Mouse (Mus musculus) liver, embryonic 13.5 days (tissue): ENCODE measurements at regions not wholly inside any gene's neighbourhood (a gene's known extent, or its start where the extent isn't known, plus 50 kb on each side); places are given as distances from the start of the nearest gene placed in this dataset.

Experiments used
- ATAC-seq: fragments of 200-750 bp; cut with Nextera tagmentation; 2 replicates; pipeline ENCODE4 v1.8.0; 2017; ENCODE audit warnings: low read depth, mild to moderate bottlenecking, moderate number of reproducible peaks, moderate library complexity
- DNase-seq: peaks from one replicate; pipeline ENCODE4 v3.0.0; 2022
- H3K27ac ChIP-seq: fragments of 300-500 bp; sonication (generic); 2 replicates; pipeline ENCODE4 v1.5.1; 2015; ENCODE audit warnings: moderate library complexity, mild to moderate bottlenecking, inconsistent platforms
- H3K27me3 ChIP-seq: fragments of 300-500 bp; sonication (generic); 2 replicates; pipeline ENCODE4 v1.6.1; 2015; ENCODE audit warnings: mild to moderate bottlenecking, inconsistent platforms
- H3K36me3 ChIP-seq: fragments of 300-500 bp; sonication (generic); 2 replicates; pipeline ENCODE4 v1.6.1; 2015; ENCODE audit warnings: mild to moderate bottlenecking, inconsistent platforms
- H3K4me1 ChIP-seq: fragments of 300-500 bp; sonication (generic); replicated peaks from 2 replicates; pipeline ENCODE4 v1.6.1; 2015; ENCODE audit warnings: inconsistent platforms
- H3K4me2 ChIP-seq: fragments of 300-500 bp; sonication (generic); 2 replicates; pipeline ENCODE4 v1.6.1; 2015; ENCODE audit warnings: inconsistent platforms, mild to moderate bottlenecking, moderate library complexity
- H3K4me3 ChIP-seq: fragments of 300-500 bp; sonication (generic); replicated peaks from 2 replicates; pipeline ENCODE4 v1.5.1; 2015; ENCODE audit warnings: mild to moderate bottlenecking, inconsistent platforms
- H3K9ac ChIP-seq: fragments of 300-500 bp; sonication (generic); 2 replicates; pipeline ENCODE4 v1.6.1; 2015; ENCODE audit warnings: mild to moderate bottlenecking, inconsistent platforms
- H3K9me3 ChIP-seq: fragments of 300-500 bp; sonication (generic); replicated peaks from 2 replicates; pipeline ENCODE4 v1.6.1; 2016; ENCODE audit warnings: inconsistent platforms
- WGBS: fragments of 180-500 bp; shearing (Covaris S2); methylation state at CpG from one replicate; pipeline ENCODE4 v1.1.7; 2015; ENCODE audit not compliant: insufficient replicate concordance; 5-methylcytosine and 5-hydroxymethylcytosine counted together

DNA sequence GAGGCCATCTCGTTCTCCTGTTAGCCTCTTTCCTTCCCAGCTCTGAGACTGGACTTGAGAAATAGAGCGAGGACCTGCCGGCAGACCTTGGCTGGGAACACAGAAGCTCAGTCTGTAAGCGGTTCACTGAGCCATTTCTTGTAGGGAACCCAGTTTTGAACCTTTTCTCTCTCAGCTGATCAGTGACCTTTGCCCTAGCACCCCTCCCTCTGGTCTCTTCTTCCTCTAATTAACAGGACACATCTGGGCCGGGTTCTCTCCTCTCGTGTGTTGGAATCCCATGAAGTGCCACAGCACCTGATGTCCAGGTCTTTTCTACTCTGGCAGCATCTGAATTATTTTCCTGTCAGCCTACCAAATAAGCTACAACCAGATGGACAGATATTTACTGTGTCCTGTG is 158.5 kb downstream of the Fam43a start:
- DNase-seq (no peak), ATAC-seq (no peak)
- Histone ChIP-seq H3K9ac (no peak overlapping the region), H3K36me3 (no peaks in the 10 kb centered on the region), H3K4me3 (no peak overlapping the region), H3K27ac (no peak overlapping the region), H3K4me2 (no peak overlapping the region), H3K4me1 (no peaks in the 10 kb centered on the region), H3K27me3 (no peaks in the 10 kb centered on the region), H3K9me3 (no peaks in the 10 kb centered on the region)
- WGBS: 69% methylated on average over 6 of the region's 6 CpGs

DNA sequence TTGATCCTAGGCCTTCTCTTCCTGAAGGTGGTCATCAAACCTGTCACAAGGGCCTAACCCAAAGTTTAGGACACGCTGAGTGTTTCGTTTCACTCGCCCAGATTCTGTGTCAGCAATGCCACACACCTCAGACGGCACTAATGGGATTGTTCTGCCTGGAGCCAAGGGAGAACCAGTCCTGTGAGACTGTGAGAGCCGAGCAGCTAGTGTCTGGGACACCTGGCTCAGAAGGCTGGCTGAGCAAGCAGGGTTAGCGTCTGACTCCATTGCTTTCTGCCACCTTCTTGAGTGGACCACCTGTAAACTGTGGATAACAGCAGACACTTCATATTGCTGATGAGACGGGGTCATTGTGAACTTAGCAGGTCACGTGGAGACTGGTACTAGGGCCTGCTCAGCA is 160.0 kb downstream of the Fam43a start:
- H3K27ac ChIP-seq: no peak overlapping the region
- no peaks in the 10 kb centered on the region for H3K9me3 ChIP-seq
- 66% methylated on average over 8 of the region's 8 CpGs for WGBS
- H3K36me3 ChIP-seq: no peaks in the 10 kb centered on the region
- no peaks in the 10 kb centered on the region for H3K27me3 ChIP-seq
- H3K9ac ChIP-seq: no peak overlapping the region
- H3K4me1 ChIP-seq: no peaks in the 10 kb centered on the region
- ATAC-seq: no peak
- no peak for DNase-seq
- no peak overlapping the region for H3K4me3 ChIP-seq
- H3K4me2 ChIP-seq: no peak overlapping the region

DNA sequence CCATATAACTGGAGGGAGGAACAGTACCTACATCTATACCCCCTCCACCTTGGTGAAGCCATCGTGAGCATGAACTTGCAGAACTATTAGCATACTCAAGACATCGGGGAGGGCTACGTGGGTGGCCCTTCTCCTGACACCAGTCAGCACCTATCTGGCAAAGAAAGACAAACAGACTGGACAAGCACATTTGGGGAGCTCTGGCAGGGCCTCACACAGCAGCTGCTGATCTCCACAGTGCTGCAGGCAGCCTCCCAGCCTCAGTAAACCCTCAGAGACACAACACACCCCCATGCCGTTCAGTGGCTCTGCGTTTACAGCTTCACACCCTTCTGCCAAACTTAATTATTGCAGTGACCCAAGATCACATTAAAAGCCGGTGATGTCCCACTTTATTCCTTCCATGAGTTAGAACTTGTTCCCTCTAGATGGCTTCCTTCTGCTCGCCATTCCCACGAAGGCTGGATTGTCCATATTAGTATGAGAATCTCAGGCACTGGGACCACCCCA is 161.7 kb downstream of the Fam43a start:
- 56% methylated on average over 8 of the region's 8 CpGs for WGBS
- no peaks in the 10 kb centered on the region for H3K9me3 ChIP-seq
- H3K4me1 ChIP-seq: no peaks in the 10 kb centered on the region
- ATAC-seq (no peak), DNase-seq (no peak)
- no peaks in the 10 kb centered on the region for H3K27me3 ChIP-seq
- H3K9ac ChIP-seq: no peak overlapping the region
- H3K4me3 ChIP-seq: no peak overlapping the region
- H3K36me3 ChIP-seq: no peaks in the 10 kb centered on the region
- no peak overlapping the region for H3K4me2 ChIP-seq
- H3K27ac ChIP-seq: no peak overlapping the region

DNA sequence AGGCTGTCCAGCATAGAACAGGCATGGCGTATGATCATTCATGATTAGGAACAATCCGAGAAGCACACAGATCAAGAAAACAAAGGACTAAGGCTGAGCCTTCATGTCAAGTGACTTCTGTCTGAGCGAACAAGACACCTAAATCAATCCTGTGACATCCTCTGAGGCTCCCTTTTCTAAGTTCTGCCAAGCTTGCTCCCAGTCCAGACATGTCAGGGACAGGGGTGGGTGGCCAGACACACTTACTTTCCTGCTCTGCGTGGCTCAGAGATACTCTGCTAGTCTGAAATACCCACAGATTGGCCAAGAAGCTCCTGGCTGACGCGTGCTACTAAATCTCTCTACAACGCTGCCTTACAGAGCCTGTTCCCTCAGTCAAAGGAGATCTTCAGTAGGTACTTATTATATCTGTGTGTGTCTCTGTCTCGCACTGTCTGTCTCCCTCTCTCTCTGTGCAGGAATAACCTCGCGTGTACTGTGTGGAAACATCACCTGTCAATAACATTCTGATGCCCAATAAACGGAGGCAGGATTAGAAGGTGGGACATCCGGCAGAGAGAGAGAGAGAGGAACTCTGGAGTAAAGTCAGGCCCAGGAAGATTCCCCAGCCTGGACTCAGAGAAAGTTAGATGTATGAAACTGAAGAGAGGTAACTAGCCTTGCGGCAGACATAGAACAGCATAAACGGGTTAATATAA is 163.5 kb downstream of the Fam43a start:
- ATAC-seq: no peak
- H3K9me3 ChIP-seq: no peaks in the 10 kb centered on the region
- no peaks in the 10 kb centered on the region for H3K27me3 ChIP-seq
- no peak overlapping the region for H3K27ac ChIP-seq
- H3K36me3 ChIP-seq: no peaks in the 10 kb centered on the region
- H3K4me2 ChIP-seq: no peak overlapping the region
- WGBS: 68% methylated on average over 14 of the region's 14 CpGs
- DNase-seq: no peak
- H3K9ac ChIP-seq: no peak overlapping the region
- no peak overlapping the region for H3K4me3 ChIP-seq
- H3K4me1 ChIP-seq: no peaks in the 10 kb centered on the region

DNA sequence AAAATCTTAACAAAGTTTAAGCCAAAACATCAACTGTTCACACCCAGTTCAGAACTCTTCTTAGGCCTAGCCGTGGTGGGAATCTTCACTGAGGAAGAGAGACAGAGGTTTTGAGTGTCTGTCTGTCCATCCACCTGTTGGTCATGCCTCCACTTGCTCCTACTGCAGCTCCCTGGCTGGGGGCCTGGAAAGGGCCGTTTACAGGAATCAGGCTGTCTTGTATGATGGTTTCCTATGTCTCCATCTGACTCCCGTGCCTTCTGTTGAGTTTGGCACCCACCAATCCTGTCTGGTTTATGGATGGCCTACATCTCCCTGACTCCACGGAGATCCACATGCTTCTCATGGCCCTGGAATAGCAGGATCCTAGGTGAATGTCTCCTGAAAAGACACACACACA is 166.1 kb downstream of the Fam43a start:
- WGBS: 48% methylated on average over 4 of the region's 4 CpGs

DNA sequence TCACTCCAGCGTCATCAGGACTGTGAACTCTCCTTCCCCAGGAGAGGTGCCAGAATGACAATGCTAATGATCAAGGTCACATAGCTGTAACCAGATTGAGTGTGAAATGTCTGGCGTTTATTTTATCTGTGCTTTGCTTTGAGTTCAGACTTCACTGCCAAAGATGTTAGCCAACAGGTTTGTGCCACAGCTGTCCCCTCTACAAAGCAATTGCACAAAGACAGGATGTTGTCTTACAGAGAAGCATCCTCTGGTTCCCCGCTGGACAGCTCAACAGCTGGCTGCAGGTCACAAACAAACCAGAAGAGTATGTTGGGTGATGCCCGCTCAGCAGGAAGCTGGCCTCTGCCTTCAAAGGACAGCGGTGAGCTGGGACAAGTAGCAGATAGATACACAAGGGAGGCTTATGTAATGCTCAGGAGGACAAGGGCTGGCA is 169.5 kb downstream of the Fam43a start:
- Histone ChIP-seq H3K27ac (no peak overlapping the region), H3K36me3 (no peaks in the 10 kb centered on the region), H3K4me2 (no peak overlapping the region), H3K4me3 (no peak overlapping the region), H3K4me1 (peaks cover 4% of the 10 kb centered on the region; the same call in 1 of the 2 replicates), H3K9ac (no peak overlapping the region), H3K9me3 (no peaks in the 10 kb centered on the region), H3K27me3 (no peaks in the 10 kb centered on the region)
- 22% methylated on average over 5 of the region's 5 CpGs for WGBS
- DNase-seq: no peak
- ATAC-seq: no peak

More for the DNA sequence above, 166.1 kb downstream of the Fam43a start:
- no peak for ATAC-seq
- no peaks in the 10 kb centered on the region for H3K36me3 ChIP-seq
- DNase-seq: no peak
- peaks cover 4% of the 10 kb centered on the region; the same call in 1 of the 2 replicates for H3K4me1 ChIP-seq
- no peak overlapping the region for H3K27ac ChIP-seq
- no peaks in the 10 kb centered on the region for H3K9me3 ChIP-seq
- no peak overlapping the region for H3K4me3 ChIP-seq
- H3K9ac ChIP-seq: no peak overlapping the region
- no peaks in the 10 kb centered on the region for H3K27me3 ChIP-seq
- H3K4me2 ChIP-seq: no peak overlapping the region

DNA sequence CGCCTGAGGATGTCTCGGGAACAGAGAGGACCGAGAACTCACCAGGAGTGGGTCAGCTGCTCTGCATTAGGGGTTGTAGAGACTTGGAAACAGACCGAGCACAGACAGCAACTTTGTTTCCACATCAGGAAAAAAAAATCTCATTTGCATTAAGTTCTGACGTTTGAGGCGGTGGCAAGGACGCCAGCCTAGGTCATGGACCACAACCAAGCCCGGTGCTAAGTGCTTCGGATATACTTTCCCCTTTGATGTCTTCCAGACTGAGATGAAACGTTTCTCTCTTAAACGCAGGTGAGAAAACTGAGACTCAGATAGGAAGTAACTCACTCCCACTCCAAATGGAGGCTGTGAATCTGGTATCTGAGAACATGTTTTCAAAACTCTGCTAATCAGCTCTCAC is 169.9 kb downstream of the Fam43a start:
- no peak overlapping the region for H3K9ac ChIP-seq
- no peaks in the 10 kb centered on the region for H3K27me3 ChIP-seq
- DNase-seq (no peak), ATAC-seq (no peak)
- H3K4me3 ChIP-seq: no peak overlapping the region
- no peaks in the 10 kb centered on the region for H3K9me3 ChIP-seq
- 17% methylated on average over 11 of the region's 11 CpGs for WGBS
- H3K4me1 ChIP-seq: peaks cover 4% of the 10 kb centered on the region; the same call in 1 of the 2 replicates
- H3K36me3 ChIP-seq: no peaks in the 10 kb centered on the region
- no peak overlapping the region for H3K27ac ChIP-seq
- H3K4me2 ChIP-seq: no peak overlapping the region

DNA sequence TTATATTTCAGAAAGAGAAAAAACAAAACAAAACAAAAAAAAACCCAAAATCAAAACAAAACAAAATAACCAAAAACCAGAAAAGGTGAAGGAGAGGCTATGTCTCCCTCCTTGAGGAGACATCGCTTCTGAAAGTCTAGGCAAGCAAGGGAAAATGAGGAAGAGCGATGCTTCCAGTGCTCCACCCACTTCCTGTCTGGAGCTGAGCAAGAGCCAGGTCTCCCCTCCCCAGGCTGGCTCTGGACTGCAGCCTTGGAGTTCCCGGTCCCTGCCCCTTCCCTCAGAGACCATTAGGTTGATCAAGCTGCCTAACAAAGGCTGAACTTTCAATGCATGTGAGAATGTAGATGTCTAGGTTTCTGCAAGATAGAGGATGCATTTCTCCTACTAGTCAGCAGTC is 173.3 kb downstream of the Fam43a start:
- no peaks in the 10 kb centered on the region for H3K9me3 ChIP-seq
- DNase-seq: no peak
- 10% methylated on average over 3 of the region's 3 CpGs for WGBS
- no peak overlapping the region for H3K4me3 ChIP-seq
- no peak for ATAC-seq
- H3K9ac ChIP-seq: no peak overlapping the region
- no peak overlapping the region for H3K27ac ChIP-seq
- H3K36me3 ChIP-seq: no peaks in the 10 kb centered on the region
- H3K4me1 ChIP-seq: peaks cover 6% of the 10 kb centered on the region; the same call in 1 of the 2 replicates
- H3K27me3 ChIP-seq: no peaks in the 10 kb centered on the region
- no peak overlapping the region for H3K4me2 ChIP-seq

DNA sequence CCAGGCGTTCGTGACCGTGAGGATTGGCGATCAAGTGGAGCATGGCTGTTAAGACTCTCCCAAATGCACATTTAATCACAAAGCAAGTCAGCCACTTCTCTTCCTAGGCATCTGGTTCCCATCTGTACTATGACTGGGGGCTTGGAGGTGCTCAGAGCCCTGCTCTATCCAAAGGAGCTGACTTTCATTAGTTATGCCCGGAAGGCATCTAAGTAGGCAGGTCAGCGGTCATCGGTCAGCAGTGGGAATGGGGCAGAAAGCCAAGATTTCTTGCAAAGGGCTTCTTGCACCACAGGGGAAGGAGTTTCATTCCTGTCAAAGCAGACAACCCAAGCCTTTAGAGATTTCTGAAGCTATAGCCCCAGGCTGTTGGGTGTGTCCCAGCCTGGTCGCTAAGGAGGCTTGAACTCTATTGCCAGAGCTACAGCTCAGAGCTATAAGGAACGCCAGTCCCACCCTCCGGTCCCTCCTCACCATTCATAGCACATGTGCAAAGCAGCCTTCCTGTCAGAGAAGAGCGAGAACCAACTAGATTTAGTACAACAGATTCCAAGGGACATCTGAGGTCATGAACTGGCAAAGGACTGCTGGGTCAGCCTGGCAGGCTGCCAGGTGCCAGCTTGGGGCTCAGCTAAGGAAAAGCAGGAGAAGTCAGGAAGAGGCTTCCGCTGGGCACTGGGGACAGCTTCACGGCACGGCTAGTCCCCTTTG is 175.6 kb downstream of the Fam43a start:
- DNase-seq (no peak), ATAC-seq (no peak)
- Histone ChIP-seq H3K4me2 (no peak overlapping the region), H3K4me1 (0 out of 2 replicates have a peak, but pooled peaks cover 2% of the 10 kb centered on the region), H3K36me3 (no peaks in the 10 kb centered on the region), H3K4me3 (no peak overlapping the region), H3K27ac (no peak overlapping the region), H3K27me3 (no peaks in the 10 kb centered on the region), H3K9ac (no peak overlapping the region), H3K9me3 (no peaks in the 10 kb centered on the region)
- WGBS: 73% methylated on average over 14 of the region's 14 CpGs

DNA sequence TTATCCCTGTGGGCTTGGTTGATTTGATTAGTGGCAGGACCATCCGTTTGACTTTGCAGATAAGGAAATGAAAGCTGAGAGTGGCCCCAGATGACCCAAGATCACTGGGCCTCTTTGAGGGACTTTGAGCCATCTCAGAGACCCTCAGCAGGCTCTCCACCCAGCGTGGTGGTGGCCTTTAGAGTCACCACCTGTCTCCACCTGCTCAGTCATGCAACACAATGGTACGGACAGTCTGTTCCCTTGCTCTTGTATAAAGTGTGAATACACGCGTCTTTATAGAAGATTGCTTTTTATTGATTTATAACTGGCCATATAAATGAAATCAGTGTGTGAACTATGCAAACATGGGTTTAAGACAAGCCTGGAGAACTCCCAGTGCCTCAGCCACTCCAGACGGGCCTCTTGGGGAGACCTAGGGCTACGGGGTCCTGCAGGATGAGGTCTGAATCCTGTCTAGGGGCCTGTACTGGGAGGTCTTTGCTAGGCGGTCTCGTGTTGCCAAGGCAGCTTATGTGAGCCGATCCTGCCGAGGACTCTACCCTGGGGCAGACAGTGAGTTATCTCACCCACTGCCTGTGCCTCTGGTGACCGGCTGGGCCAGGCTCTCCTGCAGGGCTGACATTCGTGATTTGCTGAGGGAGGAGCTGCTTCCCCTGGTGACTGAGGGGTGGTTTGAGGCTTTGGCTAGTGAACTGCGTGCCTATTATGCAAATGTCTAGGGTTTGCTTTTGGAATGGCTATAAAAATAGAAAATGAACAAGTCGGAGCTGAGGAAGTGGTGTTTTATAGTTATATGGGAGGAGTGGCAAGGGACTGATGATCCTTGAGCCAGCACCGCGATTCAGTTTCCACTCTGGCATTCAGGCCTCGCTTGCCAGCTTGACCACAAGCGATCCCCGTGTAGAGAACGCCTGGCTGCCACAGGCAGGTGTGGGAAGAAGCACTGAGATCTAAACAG is 176.5 kb downstream of the Fam43a start:
- no peak for ATAC-seq
- no peaks in the 10 kb centered on the region for H3K36me3 ChIP-seq
- H3K4me2 ChIP-seq: no peak overlapping the region
- H3K9me3 ChIP-seq: no peaks in the 10 kb centered on the region
- 0 out of 2 replicates have a peak, but pooled peaks cover 2% of the 10 kb centered on the region for H3K4me1 ChIP-seq
- no peak overlapping the region for H3K27ac ChIP-seq
- no peaks in the 10 kb centered on the region for H3K27me3 ChIP-seq
- 57% methylated on average over 21 of the region's 21 CpGs for WGBS
- no peak overlapping the region for H3K9ac ChIP-seq
- no peak for DNase-seq
- no peak overlapping the region for H3K4me3 ChIP-seq

DNA sequence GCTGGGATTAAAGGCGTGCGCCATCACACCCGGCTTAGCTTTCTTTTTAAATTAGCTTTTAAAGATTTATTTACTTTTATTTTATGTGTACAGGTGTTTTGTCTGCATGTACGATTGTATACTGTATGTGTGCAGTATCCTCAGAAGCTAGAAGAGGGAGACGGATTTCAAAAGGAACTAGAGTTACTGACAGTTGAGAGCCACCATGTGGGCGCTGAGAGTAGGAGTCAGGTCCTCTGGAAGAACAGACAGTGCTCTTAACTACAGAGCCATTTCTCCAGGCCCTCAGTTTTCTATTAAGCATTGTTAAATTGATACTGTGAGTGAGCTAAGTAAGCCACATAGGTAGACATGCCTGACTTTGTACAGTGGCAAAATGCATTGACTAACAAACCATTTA is 177.9 kb downstream of the Fam43a start:
- Histone ChIP-seq H3K9me3 (no peaks in the 10 kb centered on the region), H3K4me3 (no peak overlapping the region), H3K9ac (no peak overlapping the region), H3K4me2 (no peak overlapping the region), H3K27me3 (no peaks in the 10 kb centered on the region), H3K27ac (no peak overlapping the region), H3K4me1 (0 out of 2 replicates have a peak, but pooled peaks cover 2% of the 10 kb centered on the region), H3K36me3 (no peaks in the 10 kb centered on the region)
- no peak for DNase-seq
- ATAC-seq: no peak
- WGBS: 69% methylated on average over 6 of the region's 6 CpGs
